Mouse (Mus musculus) urinary bladder, postnatal 25 days (tissue): ENCODE data around the gene Abcf2.

Experiments
- DNase-seq: peaks from one replicate; pipeline ENCODE4 v3.0.0; 2022; ENCODE audit warnings: low spot score

Abcf2 gene

DNA sequence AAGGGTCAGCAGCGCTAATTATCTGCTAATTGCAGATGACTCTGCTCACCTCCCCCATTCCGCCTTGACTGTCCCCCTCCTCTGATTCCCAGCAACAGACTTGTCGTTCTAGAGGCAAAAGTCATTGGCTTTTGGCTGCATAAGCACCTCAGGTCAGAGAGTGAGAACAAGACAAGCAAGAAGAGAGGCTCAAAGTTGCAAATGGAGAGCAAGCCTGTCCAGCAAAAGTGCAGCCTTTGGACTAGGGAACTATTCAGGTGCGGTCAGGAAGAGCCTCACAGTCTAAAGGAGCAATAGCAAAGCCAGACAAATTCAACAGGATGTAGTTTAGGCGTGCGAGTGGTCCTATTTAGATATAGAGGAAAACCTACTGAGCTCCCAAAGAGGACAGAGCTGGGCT lies 49.5 kb downstream of the Abcf2 start:
- no peak for DNase-seq

DNA sequence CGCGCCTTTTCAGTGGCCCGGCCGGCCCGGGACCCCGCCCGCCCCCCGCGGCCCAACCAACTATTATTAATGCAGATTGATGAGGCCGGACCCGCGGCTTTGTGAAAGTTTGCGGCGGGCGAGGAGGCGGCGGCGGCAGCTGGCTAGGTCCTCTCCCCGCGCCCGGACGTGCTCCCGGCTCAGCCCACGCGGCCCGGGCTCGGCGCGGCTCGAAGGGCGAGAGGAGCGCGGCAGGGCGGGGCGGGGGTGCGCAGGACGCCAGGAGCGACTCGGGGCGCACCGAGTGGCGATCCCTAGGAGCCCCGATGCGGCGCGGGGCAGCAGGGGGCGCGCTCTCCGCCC lies 50.4 kb downstream of the Abcf2 start, which contains the start of gene Gbx1:
TSS of gene Gbx1 (minus strand) at position 314 of the 342 bp plus-strand sequence.
- peak; percentile 29 for DNase-seq

DNA sequence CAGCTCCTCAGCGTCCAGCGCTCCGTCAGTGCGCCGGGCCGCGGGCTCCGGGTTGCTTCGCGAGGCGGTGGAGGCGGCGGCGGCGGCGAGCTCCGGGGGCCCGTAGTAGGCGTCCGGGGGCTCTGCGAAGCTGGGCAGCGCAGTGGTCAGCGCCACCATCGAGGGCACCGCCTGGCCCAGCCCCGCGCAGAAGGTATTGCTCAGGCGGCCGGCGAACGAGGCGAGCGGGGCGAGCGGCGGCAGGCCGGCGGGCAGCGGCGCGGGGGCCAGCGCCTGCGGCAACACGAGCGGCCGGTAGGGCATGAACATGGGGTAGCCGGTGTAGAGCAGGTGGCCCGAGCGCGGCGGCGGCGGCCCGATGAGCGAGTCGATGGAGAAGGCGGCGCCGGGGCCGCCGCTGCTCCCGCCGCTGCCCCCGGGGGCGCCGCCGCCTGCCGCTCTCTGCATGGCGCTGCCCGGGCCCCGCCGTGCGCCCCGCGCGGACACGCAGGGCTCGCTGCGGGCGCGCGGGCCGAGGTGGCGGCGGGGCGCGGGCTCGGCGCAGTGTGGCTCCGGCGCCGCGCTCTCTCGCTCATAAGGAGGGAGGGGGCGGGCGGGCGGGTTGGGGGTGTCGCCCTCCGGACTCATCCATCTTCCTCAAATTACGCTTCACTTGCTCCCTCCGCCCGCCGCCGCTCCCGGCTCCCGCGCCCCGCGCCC lies 50.9 kb downstream of the Abcf2 start:
- DNase-seq: no peak

DNA sequence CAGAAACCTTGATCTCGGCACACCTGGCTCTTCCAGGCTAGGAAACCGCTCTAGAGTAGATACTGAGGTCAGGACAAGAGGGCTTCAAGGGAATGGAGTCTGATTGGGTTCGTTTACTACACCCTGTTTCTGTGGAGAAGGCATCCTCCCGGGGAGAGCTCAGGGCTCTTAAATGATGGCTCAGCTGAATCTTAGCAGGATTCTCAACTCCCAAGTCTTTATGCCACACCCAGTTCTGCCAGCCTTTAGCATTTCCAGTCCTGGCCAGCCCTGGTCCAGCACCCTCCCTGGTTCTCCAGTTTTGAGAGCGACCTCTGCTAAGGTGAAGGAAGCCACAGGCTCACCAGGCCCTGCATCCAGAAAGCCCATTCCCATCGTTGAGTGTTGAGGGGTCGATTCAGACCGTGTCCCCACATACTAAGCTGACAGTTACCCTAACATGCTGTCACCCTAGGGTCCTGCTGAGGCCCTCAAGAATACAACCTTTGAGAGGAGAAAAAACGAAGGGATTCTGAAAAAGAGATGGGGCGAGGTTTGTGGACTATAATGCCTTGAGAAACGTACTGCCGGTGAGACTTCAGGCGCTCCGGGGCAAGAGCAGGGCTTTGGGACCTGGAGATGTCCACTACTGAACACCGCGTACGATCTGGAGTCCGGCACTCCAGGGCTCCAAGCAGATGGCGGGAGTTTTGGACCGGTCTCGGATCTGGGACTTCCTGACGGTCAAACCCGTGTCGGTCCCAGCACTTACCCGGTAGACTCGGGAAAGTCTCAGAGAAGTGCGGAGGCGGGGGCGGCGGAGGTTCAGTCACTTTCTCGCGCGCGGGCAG lies 51.7 kb downstream of the Abcf2 start:
- DNase-seq: no peak

DNA sequence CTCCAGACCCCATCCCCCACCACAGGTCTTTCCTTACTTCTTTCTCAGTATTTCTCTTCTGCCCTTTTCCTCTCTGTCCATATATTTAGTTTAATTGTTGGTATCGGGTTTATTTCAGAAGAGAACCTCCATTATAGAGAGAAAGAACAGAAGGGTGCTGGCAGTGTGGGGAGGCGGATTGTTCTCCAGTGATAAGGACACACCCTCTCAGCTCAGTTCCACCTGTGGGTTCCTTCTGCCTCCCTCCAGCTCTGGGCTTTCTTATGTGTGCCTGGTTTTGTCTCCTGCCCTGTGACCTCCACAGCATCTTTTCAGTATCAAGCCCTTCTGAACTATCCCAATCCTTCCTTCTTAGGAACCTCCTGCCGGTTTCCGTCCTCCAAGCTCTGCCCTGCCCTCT lies 52.7 kb downstream of the Abcf2 start:
- no peak for DNase-seq

DNA sequence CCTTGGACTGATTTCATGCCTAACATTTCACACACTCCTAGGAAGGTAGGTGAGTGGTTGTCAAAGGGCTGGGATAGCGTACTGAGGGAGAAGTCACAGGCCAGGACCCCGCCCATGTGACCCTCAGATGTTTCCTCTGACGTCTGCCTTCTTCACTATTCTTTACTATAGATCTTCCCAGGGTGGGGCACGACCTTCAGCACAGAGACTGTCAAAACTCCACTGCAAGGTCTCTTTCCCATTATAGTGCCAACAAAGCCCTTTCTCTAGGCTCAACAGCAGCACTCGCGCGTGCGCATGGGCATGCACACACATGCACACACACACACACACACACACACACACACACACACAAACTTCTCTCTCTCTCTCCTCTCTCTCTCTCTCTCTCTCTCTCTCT lies 53.5 kb downstream of the Abcf2 start:
- no peak for DNase-seq

DNA sequence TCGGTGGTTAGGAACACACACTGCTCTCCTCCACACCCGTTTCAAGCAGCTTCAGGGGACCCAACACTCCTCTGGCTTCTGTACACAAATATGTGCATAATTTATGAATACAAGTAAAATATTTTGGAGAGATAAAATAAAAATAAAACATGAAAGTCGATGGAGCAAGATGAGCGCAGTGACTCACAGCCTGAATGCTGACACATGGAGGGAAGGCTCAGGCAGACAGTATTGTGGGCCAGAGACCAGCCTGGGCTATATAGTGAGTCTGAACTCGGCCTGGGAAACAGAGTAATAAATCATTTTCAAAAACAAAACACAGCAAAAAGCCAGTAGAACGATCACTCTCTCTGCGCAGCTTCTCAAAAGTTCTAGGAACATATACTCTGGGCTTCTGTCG lies 55.9 kb downstream of the Abcf2 start:
- no peak for DNase-seq
